Comparison of ENCODE assay signal across 24 mouse cellular contexts in genomic region chr14:122574064-122574751, GRCm38 (mm10). TPM values are rescaled to one million over a fixed set of nuclear protein-coding genes. Genes with fewer than 3 reads are reported as not detected.
DNase-seq lines count a peak whose midpoint lies in the region; ATAC-seq and TF ChIP-seq lines count a peak whose summit lies in the region.
"Had no signal": no experiment of that assay in that cellular context is flagged by ENCODE, and none has a peak within 500 bp of the region (broad histone marks: within the 10 kb centered on the region; RNA-seq: fewer than 3 reads in every experiment).

No protein-coding gene starts in this region.

- intact Hi-C loops in gastrocnemius, adult 2 months (cut with DNase I) = no loop called here
- intact Hi-C loops in gastrocnemius, postnatal 14 days (cut with DNase I; ENCODE audit: low total_unique reads) = no loop called here

- H3K27me3 ChIP-seq in kidney, embryonic 16.5 days (ENCODE audit: insufficient read depth, low read length) = no peaks in the 10 kb centered on the region
- H3K27me3 ChIP-seq in C2C12 (ENCODE audit: control insufficient read depth, insufficient read depth, insufficient read length) = no peaks in the 10 kb centered on the region
- H3K27me3 ChIP-seq: limb, embryonic 15.5 days; liver, embryonic 15.5 days had no signal

- no peak overlapping the region for H3ac ChIP-seq in C2C12 (ENCODE audit: control insufficient read depth, insufficient read length, low read depth)

- 0 out of 2 replicates have a peak, but pooled peaks cover 4% of the 10 kb centered on the region for H3K36me3 ChIP-seq in kidney, embryonic 16.5 days (ENCODE audit: insufficient read depth, low read length)
- H3K36me3 ChIP-seq in C2C12 (ENCODE audit: control insufficient read depth, insufficient read depth) = no peaks in the 10 kb centered on the region
- H3K36me3 ChIP-seq: limb, embryonic 15.5 days; liver, embryonic 15.5 days had no signal

- H3K9me3 ChIP-seq in kidney, embryonic 16.5 days (ENCODE audit: low read length) = peaks cover 7% of the 10 kb centered on the region; the same call in 1 of the 2 replicates
- H3K9me3 ChIP-seq: limb, embryonic 15.5 days; liver, embryonic 15.5 days had no signal

- no peaks in the 10 kb centered on the region for H3K79me3 ChIP-seq in C2C12 (ENCODE audit: low read depth)

- ATAC-seq in kidney, embryonic 16.5 days (ENCODE audit: low FRiP score, low TSS enrichment) = peak; percentile 76
- 0 out of 2 replicates have a peak, but pooled peaks have one; percentile 23 for ATAC-seq in neutrophil, adult 5-6 weeks (ENCODE audit: extremely low read depth, insufficient number of reproducible peaks, low FRiP score, poor library complexity, severe bottlenecking)
- ATAC-seq: forebrain, embryonic 16.5 days; hindbrain, embryonic 16.5 days had no signal

- H3K9ac ChIP-seq in kidney, embryonic 16.5 days (replicated peaks; ENCODE audit: low read length) = no peak overlapping the region
- H3K9ac ChIP-seq: limb, embryonic 15.5 days; liver, embryonic 15.5 days; lung, embryonic 14.5 days had no signal

- no peak overlapping the region for H3K4me2 ChIP-seq in kidney, embryonic 16.5 days (replicated peaks; ENCODE audit: low read depth, low read length)
- H3K4me2 ChIP-seq: limb, embryonic 15.5 days; liver, embryonic 15.5 days; lung, embryonic 14.5 days had no signal

- H3K27ac ChIP-seq in gastrocnemius, adult 2 months = peak overlapping the region; percentile 12; the same call in 1 of the 2 replicates
- no peak overlapping the region for H3K27ac ChIP-seq in kidney, embryonic 16.5 days (ENCODE audit: low read length)
- H3K27ac ChIP-seq: left cerebral cortex, adult 2 months; limb, embryonic 15.5 days; liver, embryonic 15.5 days; stomach, postnatal 0 days had no signal

- no peaks in the 10 kb centered on the region for H3K79me2 ChIP-seq in C2C12 (ENCODE audit: control insufficient read depth, insufficient read depth)

- H3K4me1 ChIP-seq in kidney, embryonic 16.5 days (ENCODE audit: insufficient read depth, low read length) = no peaks in the 10 kb centered on the region
- H3K4me1 ChIP-seq: limb, embryonic 15.5 days; liver, embryonic 15.5 days had no signal

- no peak for TF ChIP-seq CTCF in gastrocnemius, adult 2 months (IDR thresholded peaks at IDR 0.05)
- TF ChIP-seq CTCF in C2C12 (IDR thresholded peaks at IDR 0.05; ENCODE audit: control insufficient read depth, insufficient read depth, insufficient read length) = no peak

- H3K4me3 ChIP-seq in gastrocnemius, adult 2 months = no peak overlapping the region
- H3K4me3 ChIP-seq in kidney, embryonic 16.5 days (ENCODE audit: low read length) = no peak overlapping the region
- H3K4me3 ChIP-seq in C2C12 (ENCODE audit: insufficient read depth, poor library complexity, severe bottlenecking) = no peak overlapping the region
- H3K4me3 ChIP-seq: erythroblast, embryonic 14.5 days; left cerebral cortex, adult 2 months; limb, embryonic 15.5 days; liver, embryonic 15.5 days had no signal

- no peak for DNase-seq in gastrocnemius, adult 2 months
- DNase-seq in gastrocnemius, postnatal 14 days = no peak
- DNase-seq in kidney, adult 11 months = no peak
- DNase-seq in layer of hippocampus, postnatal 10 days (ENCODE audit: low spot score in 2 of 2) = no peak
- DNase-seq: adrenal gland, postnatal 25 days; cerebellum, adult 11-12 months; cerebellum, adult 9-11 months; kidney, postnatal 10 days; layer of hippocampus, adult 9-11 months; lung, postnatal 14 days; midbrain, embryonic 14.5 days; thymus, adult 18-20 months; thymus, postnatal 25 days had no signal

- WGBS in kidney, embryonic 16.5 days = 40% methylated on average over 7 of the region's 7 CpGs

TF ChIP-seq in C2C12, 6 proteins besides CTCF, POLR2A, EP300 and RAD21:
- peak; percentile 99 for TF ChIP-seq MYOD1 (IDR thresholded peaks at IDR 0.05; ENCODE audit: control insufficient read depth, insufficient read length, low read depth)
- TF ChIP-seq FOSL1 (IDR thresholded peaks at IDR 0.05; ENCODE audit: insufficient read depth, low read length, poor library complexity, severe bottlenecking) = no peak
TF ChIP-seq in C2C12: peak in this region for 1.

RNA-seq across cellular contexts. Expression of gene Pcca, which starts 40.1 kb away (rescaled TPM):
- 10 to 100 TPM; 37.7 to 58.5 TPM for total RNA-seq in gastrocnemius, adult 2 months (2021)
- total RNA-seq in gastrocnemius, postnatal 14 days (2021) = 10 to 100 TPM; 32.7 to 37.9 TPM
- 29.7 and 30.7 TPM in 2 replicates for polyA plus RNA-seq in kidney, embryonic 16.5 days (2015; fragmentation: Nextera tagmentation; extraction: Ambion mirVana)
- 10.3 TPM for polyA plus RNA-seq in C2C12 (2012; fragmentation: generic; extraction: Trizol)
- total RNA-seq in neutrophil, adult 5-6 weeks (2017) = 12.4 and 25.4 TPM in 2 replicates
- total RNA-seq in layer of hippocampus, postnatal 10 days (2021) = 10 to 100 TPM; 32.5 to 49.2 TPM
